Mouse (Mus musculus): ENCODE measurements around the gene Msrb2. TPM values are rescaled to one million over a fixed set of nuclear protein-coding genes. Genes with fewer than 3 reads are reported as not detected.

The Msrb2 gene
- 10 to 100 TPM; 17.8 to 22.1 TPM for total RNA-seq (2021)

GRCm38 (mm10) chr2:19371390-19372158, at the start of gene Msrb2:
Gene Msrb2 (plus strand): TSS chr2:19371440.
- intact Hi-C loops (cut with DNase I) = loop anchor here (10.0 kb wide), 1 partner anchor 497 kb away; no protein-coding TSS in a partner anchor
- DNase-seq (ENCODE audit: low spot score in 2 of 2) = peak; percentile 68 to 71

DNA sequence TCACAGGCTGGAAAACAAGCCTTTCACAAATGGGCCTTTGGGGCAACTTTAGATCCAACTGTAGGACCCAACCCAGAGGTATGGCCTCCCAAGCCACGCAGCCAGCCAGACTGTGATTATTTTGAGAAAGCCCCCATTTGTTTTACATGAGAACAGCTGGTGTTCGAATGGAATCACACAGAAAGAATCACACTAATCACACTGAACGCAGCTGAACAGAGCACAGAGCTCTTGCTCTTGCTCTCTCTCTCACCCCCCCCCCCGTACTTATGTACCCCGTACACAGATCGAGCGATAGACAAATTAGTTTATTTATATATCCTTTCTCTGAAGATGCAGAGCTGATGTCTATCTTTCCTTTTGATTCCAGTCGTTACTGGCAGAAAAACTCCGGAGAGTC, 48.8 kb upstream of the Msrb2 start:
- intact Hi-C loops (cut with DNase I) = no loop called here
- no peak for DNase-seq (ENCODE audit: low spot score in 2 of 2)

GRCm38 (mm10) chr2:19326376-19326775, 44.9 kb upstream of the Msrb2 start:
- intact Hi-C loops (cut with DNase I) = no loop called here
- DNase-seq (ENCODE audit: low spot score in 2 of 2) = no peak

GRCm38 (mm10) chr2:19327811-19328210, 43.4 kb upstream of the Msrb2 start:
- intact Hi-C loops (cut with DNase I) = no loop called here
- DNase-seq (ENCODE audit: low spot score in 2 of 2) = no peak

DNA sequence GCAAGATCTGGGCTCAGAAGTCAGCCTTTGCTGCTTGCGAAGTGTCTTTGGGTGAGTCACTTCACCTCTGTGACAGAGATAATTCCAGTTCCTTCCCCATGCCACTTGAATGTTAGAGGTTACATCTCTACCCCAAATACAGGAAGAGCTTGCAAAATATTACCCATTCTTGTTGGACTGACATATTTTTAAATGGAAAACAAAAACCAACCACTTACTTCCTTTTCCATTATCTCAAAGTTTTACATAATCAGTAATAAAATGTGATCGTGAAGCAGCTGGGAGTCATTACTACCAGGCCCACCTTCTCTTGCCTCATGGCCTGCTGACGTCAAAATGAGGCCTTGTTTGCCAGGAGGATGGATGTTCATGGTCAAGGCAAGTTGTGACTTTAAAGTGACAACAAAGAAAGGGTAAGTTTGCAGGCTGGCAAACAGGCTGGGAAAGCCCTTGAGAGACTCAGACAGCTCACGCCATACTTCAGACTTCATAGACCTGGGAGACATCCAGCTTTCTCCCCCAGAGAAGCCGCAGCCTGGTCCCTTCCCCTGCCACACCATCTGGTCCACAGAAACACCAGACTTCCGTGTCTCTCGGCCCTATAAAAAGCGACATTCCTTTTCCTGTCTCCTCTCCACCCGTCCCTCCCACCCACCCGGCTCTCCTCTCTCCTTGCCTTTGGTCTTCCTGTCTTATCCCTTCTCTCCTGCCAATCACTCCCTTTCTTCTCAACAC, 27.2 kb upstream of the Msrb2 start:
- intact Hi-C loops (cut with DNase I) = loop anchor here (1.0 to 10.0 kb wide), 5 partner anchors 67 to 952 kb away; partner anchors contain the start of genes 4930426L09Rik, Dnajc1, Pip4k2a and Spag6
- peak; percentile 48 to 91 for DNase-seq (ENCODE audit: low spot score in 2 of 2)

DNA sequence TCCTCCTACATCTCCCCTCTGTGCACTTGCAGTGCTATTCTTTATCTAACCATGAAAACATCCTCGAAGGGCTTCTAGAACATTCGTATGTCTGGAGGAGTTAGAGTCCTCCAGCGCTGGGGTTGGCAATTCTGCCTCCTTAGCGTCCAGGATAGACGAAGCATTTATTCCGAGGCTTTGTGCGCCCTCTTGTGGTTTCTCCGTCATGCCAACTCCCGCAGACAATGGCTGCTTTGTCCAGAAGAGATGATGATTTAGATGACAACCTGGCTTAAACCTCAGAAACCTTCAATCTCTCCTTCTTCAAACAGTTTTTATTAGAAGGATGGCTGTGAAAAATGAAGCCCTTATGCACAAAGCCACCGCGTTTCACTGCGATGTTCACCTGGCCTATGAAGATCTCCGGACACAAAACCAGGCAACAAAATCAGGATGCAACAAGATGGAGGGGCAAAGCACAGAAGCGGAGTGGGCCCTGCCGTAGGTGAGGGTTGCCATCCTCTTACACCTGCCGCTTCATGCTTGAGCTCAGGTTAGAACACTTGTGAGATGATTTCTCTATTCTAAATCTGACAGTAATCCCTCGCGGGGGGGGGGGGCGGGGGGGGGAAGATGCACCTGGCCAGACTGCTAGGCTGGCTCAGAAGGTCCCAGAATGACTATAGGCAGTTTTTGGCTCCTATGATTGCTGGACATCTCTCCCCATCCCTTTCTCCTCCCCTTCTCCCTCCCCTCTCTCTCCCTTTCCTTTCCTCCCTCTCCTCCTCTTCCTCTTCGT, 26.4 kb upstream of the Msrb2 start:
- peak; percentile 90 to 95 for DNase-seq (ENCODE audit: low spot score in 2 of 2)
- intact Hi-C loops (cut with DNase I) = loop anchor here (1.0 to 10.0 kb wide), 5 partner anchors 68 to 953 kb away; partner anchors contain the start of genes 4930426L09Rik, Dnajc1, Pip4k2a and Spag6

GRCm38 (mm10) chr2:19345414-19345964, 25.8 kb upstream of the Msrb2 start:
- intact Hi-C loops (cut with DNase I) = loop anchor here (2.0 to 10.0 kb wide), 2 partner anchors 69 to 651 kb away; partner anchors contain the start of gene Spag6
- no peak for DNase-seq (ENCODE audit: low spot score in 2 of 2)

DNA sequence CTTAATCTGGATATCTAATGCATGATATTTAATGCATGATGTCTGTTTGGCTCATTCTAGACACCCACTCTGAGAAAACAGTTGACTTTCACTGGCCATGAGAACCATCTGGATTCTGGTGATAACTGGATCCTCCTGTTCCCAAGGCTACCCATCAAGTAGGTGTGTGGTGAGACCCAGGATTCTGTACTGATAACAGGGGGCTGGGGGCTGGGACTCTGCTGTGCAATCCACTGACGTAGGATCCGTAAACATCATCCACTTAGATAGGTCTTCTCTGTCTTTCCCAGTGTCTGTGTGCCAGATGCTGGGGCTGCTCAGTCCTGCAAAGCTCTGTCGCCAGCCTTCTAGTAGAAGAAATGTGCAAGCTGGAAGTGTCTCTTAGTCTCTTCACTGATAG, 22.8 kb upstream of the Msrb2 start:
- intact Hi-C loops (cut with DNase I) = loop anchor here (10.0 kb wide), 1 partner anchor 654 kb away; the partner anchor contains the start of gene Spag6
- DNase-seq (ENCODE audit: low spot score in 2 of 2) = no peak

DNA sequence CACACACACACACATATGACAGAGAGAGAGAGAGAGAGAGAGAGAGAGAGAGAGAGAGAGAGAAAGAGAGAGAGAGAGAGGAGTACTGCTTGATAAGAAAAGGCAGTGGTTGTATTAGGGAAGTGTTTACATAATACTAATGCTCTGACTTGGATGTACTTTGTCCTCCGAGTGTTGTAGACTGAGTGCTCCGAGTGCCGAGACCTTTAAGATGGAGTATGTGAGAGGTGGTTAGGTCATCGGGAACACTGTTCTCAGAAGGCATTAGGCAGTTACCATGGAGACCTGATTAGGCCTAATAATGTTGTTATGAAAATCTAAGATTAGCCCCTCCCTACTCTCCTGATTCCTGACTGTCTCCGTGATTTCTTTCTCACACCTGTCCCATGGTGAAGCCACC, 21.1 kb upstream of the Msrb2 start:
- intact Hi-C loops (cut with DNase I) = no loop called here
- no peak for DNase-seq (ENCODE audit: low spot score in 2 of 2)

- no peak for DNase-seq (ENCODE audit: low spot score in 2 of 2)
- intact Hi-C loops (cut with DNase I) = loop anchor here (1.0 kb wide), 1 partner anchor 11 kb away; no protein-coding TSS in a partner anchor
Observed at GRCm38 (mm10) chr2:19351615-19352253, 19.5 kb upstream of the Msrb2 start.

DNA sequence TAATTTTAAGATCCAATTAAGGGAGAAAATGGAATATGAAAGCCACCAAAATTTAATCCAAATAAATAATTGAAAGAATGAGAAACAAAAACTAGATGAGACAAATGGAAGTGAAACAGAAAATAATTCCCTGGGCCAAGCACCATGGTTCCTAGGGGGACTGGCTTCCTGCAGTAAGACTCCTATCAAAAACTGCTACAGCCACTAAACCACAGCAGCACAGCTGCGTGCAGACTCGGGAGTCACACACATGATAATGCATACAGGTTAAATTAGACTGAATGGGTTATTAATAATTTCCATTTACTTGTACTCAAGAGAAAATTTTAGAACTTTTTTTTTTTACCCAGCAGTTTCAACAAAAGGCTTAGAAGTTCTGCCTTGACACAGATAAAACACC, 18.1 kb upstream of the Msrb2 start:
- intact Hi-C loops (cut with DNase I) = no loop called here
- no peak for DNase-seq (ENCODE audit: low spot score in 2 of 2)

DNA sequence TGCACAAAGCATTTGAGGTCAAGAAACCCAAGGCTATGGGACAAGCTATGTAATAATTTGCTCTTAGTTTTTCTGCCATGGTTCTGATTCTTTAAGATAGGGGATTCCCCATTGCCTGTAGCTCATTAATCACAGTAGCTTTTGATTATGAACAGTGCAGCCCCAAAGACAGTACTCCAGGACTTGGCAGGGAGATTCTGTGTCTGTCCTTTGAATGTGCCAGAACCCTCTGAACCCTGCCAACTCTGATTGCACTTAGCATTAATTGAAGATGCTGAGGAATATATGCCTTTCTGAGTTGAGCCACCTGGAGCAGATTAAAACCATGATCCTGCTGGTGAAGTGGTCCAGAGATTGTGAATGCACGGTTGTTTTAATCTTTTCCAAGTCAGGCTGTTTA, 8.4 kb upstream of the Msrb2 start:
- DNase-seq (ENCODE audit: low spot score in 2 of 2) = no peak
- intact Hi-C loops (cut with DNase I) = loop anchor here (1.0 kb wide), 1 partner anchor 12 kb away; no protein-coding TSS in a partner anchor

GRCm38 (mm10) chr2:19366426-19366825, 4.8 kb upstream of the Msrb2 start:
- no peak for DNase-seq (ENCODE audit: low spot score in 2 of 2)
- intact Hi-C loops (cut with DNase I) = no loop called here

- no peak for DNase-seq (ENCODE audit: low spot score in 2 of 2)
Observed at GRCm38 (mm10) chr2:19367114-19367513, 4.1 kb upstream of the Msrb2 start.

DNA sequence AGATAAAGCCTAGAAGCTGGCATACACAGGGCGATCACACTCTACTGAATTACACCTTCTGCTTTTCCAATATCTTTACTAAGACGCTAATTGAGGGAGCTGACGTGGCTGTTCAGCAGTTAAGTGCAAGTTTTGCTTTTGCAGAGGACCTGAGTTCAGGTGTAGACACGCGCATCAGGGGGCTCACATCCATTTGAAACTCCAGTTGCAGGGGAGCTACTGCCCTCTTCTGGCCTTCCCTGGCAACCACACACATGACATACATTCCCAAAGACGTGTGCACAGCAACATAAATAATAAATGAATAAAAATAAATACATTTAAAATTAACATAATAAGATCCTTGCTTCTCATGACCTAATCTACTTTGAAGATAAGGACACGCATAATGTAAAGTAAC, 2.5 kb downstream of the Msrb2 start:
- intact Hi-C loops (cut with DNase I) = loop anchor here (10.0 kb wide), 1 partner anchor 499 kb away; no protein-coding TSS in a partner anchor
- DNase-seq (ENCODE audit: low spot score in 2 of 2) = no peak

More at GRCm38 (mm10) chr2:19367114-19367513, 4.1 kb upstream of the Msrb2 start:
- intact Hi-C loops (cut with DNase I) = no loop called here

GRCm38 (mm10) chr2:19380446-19380950, 9.3 kb downstream of the Msrb2 start:
- DNase-seq (ENCODE audit: low spot score in 2 of 2) = no peak
- intact Hi-C loops (cut with DNase I) = no loop called here

- no peak for DNase-seq (ENCODE audit: low spot score in 2 of 2)
- intact Hi-C loops (cut with DNase I) = no loop called here
Observed at GRCm38 (mm10) chr2:19380986-19381385, 9.7 kb downstream of the Msrb2 start.

DNA sequence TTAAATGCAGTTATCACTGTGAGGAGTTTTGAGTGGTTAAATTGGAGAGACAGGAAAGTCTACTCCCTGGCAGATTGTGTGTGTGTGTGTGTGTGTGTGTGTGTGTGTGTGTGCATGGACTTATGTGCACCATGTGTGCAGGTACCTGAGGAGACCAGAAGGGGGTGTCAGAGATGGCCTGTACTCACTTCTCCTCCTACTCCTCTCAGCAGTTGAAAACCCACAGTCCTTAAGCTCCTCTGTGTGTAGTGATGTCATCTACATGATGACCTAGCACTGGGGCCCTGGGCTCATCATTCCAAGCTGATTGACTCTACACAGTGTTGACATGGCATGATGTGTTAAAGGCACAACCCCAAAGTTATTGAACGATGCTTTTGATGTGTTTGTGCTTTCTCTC, 11.0 kb downstream of the Msrb2 start:
- intact Hi-C loops (cut with DNase I) = no loop called here
- DNase-seq (ENCODE audit: low spot score in 2 of 2) = no peak

GRCm38 (mm10) chr2:19383006-19383405, 11.8 kb downstream of the Msrb2 start:
- DNase-seq (ENCODE audit: low spot score in 2 of 2) = no peak
- intact Hi-C loops (cut with DNase I) = no loop called here

All from left cerebral cortex, postnatal 25 days (tissue).